Mouse (Mus musculus) heart, embryonic 10.5 days (tissue): ENCODE data around the gene Olfr194. TPM values are rescaled to one million over a fixed set of nuclear protein-coding genes. Genes with fewer than 3 reads are reported as not detected.

Source experiments
- polyA plus RNA-seq: library from polyadenylated mRNA; unstranded; fragments of >200 nt; fragmentation: Nextera tagmentation; extraction: Ambion mirVana; gene quantifications from 2 replicates; pipeline ENCODE4 v1.2.1, GENCODE M21; 2016

Gene Olfr194
- polyA plus RNA-seq, 1 experiment from 2014 or later = not detected

Other genes with a start within 250 kb of the Olfr194 start
- not detected in 2 replicates for gene Olfr177, start 246.3 kb downstream of the Olfr194 start, polyA plus RNA-seq
- not detected in 2 replicates for gene Olfr178, start 229.0 kb downstream of the Olfr194 start, polyA plus RNA-seq
- gene Olfr181, start 192.3 kb downstream of the Olfr194 start, polyA plus RNA-seq = not detected in 2 replicates
- not detected in 2 replicates for gene Olfr180, start 191.7 kb downstream of the Olfr194 start, polyA plus RNA-seq
- gene Olfr183, start 125.7 kb downstream of the Olfr194 start, polyA plus RNA-seq = not detected in 2 replicates
- gene Olfr186, start 90.8 kb downstream of the Olfr194 start, polyA plus RNA-seq = not detected in 2 replicates
- gene Olfr187, start 81.3 kb downstream of the Olfr194 start, polyA plus RNA-seq = not detected in 2 replicates
- not detected in 2 replicates for gene Olfr190, start 43.1 kb downstream of the Olfr194 start, polyA plus RNA-seq
- gene Olfr191, start 31.2 kb downstream of the Olfr194 start, polyA plus RNA-seq = not detected in 2 replicates
- not detected in 2 replicates for gene Olfr193, start 9.2 kb downstream of the Olfr194 start, polyA plus RNA-seq
- gene Olfr195, start 26.0 kb upstream of the Olfr194 start, polyA plus RNA-seq = not detected in 2 replicates
- gene Olfr196, start 49.4 kb upstream of the Olfr194 start, polyA plus RNA-seq = not detected in 2 replicates
- gene Olfr198, start 82.5 kb upstream of the Olfr194 start, polyA plus RNA-seq = not detected in 2 replicates
- not detected in 2 replicates for gene Olfr199, start 98.7 kb upstream of the Olfr194 start, polyA plus RNA-seq
- not detected in 2 replicates for gene Olfr201, start 151.6 kb upstream of the Olfr194 start, polyA plus RNA-seq
- gene Olfr202, start 165.7 kb upstream of the Olfr194 start, polyA plus RNA-seq = not detected in 2 replicates
- gene Olfr203, start 177.8 kb upstream of the Olfr194 start, polyA plus RNA-seq = not detected in 2 replicates
- gene Olfr204, start 197.2 kb upstream of the Olfr194 start, polyA plus RNA-seq = not detected in 2 replicates
- not detected in 2 replicates for gene Olfr205, start 210.1 kb upstream of the Olfr194 start, polyA plus RNA-seq
- not detected in 2 replicates for gene Olfr206, start 228.2 kb upstream of the Olfr194 start, polyA plus RNA-seq
- not detected in 2 replicates for gene Olfr209, start 242.9 kb upstream of the Olfr194 start, polyA plus RNA-seq